Mouse (Mus musculus) liver, adult 2 months (tissue): ENCODE results near the gene 2210407C18Rik.

Experiments
- CTCF ChIP-seq: fragments of 200-500 bp; IDR thresholded peaks from 2 replicates; pipeline ENCODE4 v1.5.1; 2011; ENCODE audit warnings: low read depth, low read length, control low read depth
- POLR2A ChIP-seq: fragments of 200-500 bp; IDR thresholded peaks from 2 replicates; pipeline ENCODE4 v1.6.1; 2011; ENCODE audit warnings: low read length, control low read depth; ENCODE audit not compliant: insufficient read depth; ENCODE audit errors: extremely low read depth

DNA sequence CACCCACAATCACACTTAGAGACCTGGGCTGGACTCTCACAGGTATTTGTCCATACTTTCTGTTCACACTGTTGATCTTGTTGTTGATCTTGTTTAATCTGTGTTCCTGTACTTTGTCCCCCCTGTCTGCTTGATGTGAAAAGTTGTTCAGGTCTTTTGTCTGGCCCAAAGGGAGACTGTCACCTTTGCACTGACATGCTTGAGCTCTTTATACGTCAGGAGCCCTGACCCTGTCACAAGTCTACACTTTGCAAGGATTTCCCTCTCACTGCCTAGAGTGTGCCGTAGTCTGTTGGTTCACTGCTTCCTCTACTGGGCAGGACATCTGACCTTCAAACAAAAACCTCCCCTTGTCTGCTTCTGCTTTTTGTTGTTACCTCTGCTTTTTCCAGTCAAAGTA lies 11.2 kb downstream of the 2210407C18Rik start:
- TF ChIP-seq CTCF (no peak), POLR2A (no peak)
